Mouse (Mus musculus) liver, postnatal 0 days (tissue): Measurements from ENCODE around the gene Hoxb5. TPM values are rescaled to one million over a fixed set of nuclear protein-coding genes. Genes with fewer than 3 reads are reported as not detected.

ENCODE experiments used
- ATAC-seq: fragments of 200-750 bp; cut with Nextera tagmentation; 2 replicates; pipeline ENCODE4 v1.8.0; 2017; ENCODE audit warnings: mild to moderate bottlenecking, moderate library complexity
- DNase-seq: peaks from one replicate; pipeline ENCODE4 v3.0.0-alpha.2; 2016
- H3K27ac ChIP-seq: fragments of 300-500 bp; sonication (generic); 2 replicates; pipeline ENCODE4 v1.5.1; 2014; ENCODE audit warnings: antibody characterized with exemption, moderate library complexity, mild to moderate bottlenecking, low read depth
- H3K27me3 ChIP-seq: fragments of 300-500 bp; sonication (generic); 2 replicates; pipeline ENCODE4 v1.6.1; 2014; ENCODE audit warnings: low read length, control low read depth, mixed read lengths; ENCODE audit not compliant: insufficient read depth
- H3K36me3 ChIP-seq: fragments of 300-500 bp; sonication (generic); replicated peaks from 2 replicates; pipeline ENCODE4 v1.6.1; 2014; ENCODE audit warnings: mild to moderate bottlenecking, control low read depth, low read length, moderate library complexity, mixed read lengths; ENCODE audit not compliant: insufficient read depth
- H3K4me1 ChIP-seq: fragments of 300-500 bp; sonication (generic); 2 replicates; pipeline ENCODE4 v1.6.1; 2014; ENCODE audit warnings: antibody characterized with exemption, mild to moderate bottlenecking, control low read depth; ENCODE audit not compliant: insufficient read depth
- H3K4me2 ChIP-seq: fragments of 300-500 bp; sonication (generic); 2 replicates; pipeline ENCODE4 v1.6.1; 2014; ENCODE audit warnings: low read depth, mild to moderate bottlenecking, low read length, moderate library complexity, mixed read lengths
- H3K4me3 ChIP-seq: fragments of 300-500 bp; sonication (generic); 2 replicates; pipeline ENCODE4 v1.5.1; 2014; ENCODE audit warnings: low read depth, low read length
- H3K9ac ChIP-seq: fragments of 300-500 bp; sonication (generic); replicated peaks from 2 replicates; pipeline ENCODE4 v1.6.1; 2014; ENCODE audit warnings: mild to moderate bottlenecking, moderate library complexity
- H3K9me3 ChIP-seq: fragments of 300-500 bp; sonication (generic); 2 replicates; pipeline ENCODE4 v1.6.1; 2016; ENCODE audit warnings: mild to moderate bottlenecking, control low read depth, low read length, mixed read lengths
- CTCF ChIP-seq: sonication (generic); IDR thresholded peaks from 2 replicates; pipeline ENCODE4 v1.5.1; 2016; ENCODE audit warnings: antibody characterized with exemption, low read depth
- EP300 ChIP-seq: IDR thresholded peaks from 2 replicates; pipeline ENCODE4 v1.6.1; 2016; ENCODE audit warnings: antibody characterized with exemption, low read depth, mild to moderate bottlenecking
- WGBS: fragments of 180-500 bp; shearing (Covaris S2); extraction: QIAGEN DNeasy Blood & Tissue Kit; methylation state at CpG from one replicate; pipeline ENCODE4 v1.1.7; 2014; ENCODE audit not compliant: insufficient replicate concordance; 5-methylcytosine and 5-hydroxymethylcytosine counted together
- polyA plus RNA-seq: library from polyadenylated mRNA; unstranded; fragments of >200 nt; fragmentation: Nextera tagmentation; extraction: Ambion mirVana; gene quantifications from 2 replicates; pipeline ENCODE4 v1.2.1, GENCODE M21; 2015

Hoxb5 gene
- polyA plus RNA-seq, 1 experiment from 2014 or later, result 0.75 TPM

DNA sequence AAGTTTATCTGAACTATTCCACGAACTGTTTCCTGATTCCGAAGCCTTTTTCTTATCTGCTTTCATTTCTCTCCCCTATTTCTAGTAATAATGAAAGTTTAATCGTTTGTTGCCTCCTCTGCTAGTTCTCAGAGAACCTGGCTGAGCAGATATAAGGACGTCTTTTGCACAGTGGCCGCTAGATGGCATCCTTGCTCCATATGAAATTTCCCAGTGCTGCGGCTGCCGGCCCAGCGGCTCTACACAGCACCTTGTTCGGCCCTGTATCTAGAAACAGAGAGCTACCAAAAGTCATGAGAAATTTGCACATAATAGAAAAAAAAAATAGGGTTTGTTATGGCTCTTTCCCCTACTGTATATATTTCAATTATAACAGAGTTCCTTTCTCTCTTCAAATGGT lies 24.4 kb upstream of the Hoxb5 start:
- no peak overlapping the region for H3K9ac ChIP-seq
- peak; percentile 84 for TF ChIP-seq CTCF
- no peak for TF ChIP-seq EP300
- H3K4me3 ChIP-seq, result no peak overlapping the region
- no peaks in the 10 kb centered on the region for H3K9me3 ChIP-seq
- ATAC-seq (peak; percentile 48; the same call in 1 of the 2 replicates), DNase-seq (peak; percentile 86)
- H3K4me2 ChIP-seq, result no peak overlapping the region
- H3K27ac ChIP-seq, result no peak overlapping the region
- WGBS, result under 1% methylated on average over 9 of the region's 9 CpGs
- no peaks in the 10 kb centered on the region for H3K4me1 ChIP-seq
- no peaks in the 10 kb centered on the region for H3K36me3 ChIP-seq
- H3K27me3 ChIP-seq, result peaks cover 94% of the 10 kb centered on the region

DNA sequence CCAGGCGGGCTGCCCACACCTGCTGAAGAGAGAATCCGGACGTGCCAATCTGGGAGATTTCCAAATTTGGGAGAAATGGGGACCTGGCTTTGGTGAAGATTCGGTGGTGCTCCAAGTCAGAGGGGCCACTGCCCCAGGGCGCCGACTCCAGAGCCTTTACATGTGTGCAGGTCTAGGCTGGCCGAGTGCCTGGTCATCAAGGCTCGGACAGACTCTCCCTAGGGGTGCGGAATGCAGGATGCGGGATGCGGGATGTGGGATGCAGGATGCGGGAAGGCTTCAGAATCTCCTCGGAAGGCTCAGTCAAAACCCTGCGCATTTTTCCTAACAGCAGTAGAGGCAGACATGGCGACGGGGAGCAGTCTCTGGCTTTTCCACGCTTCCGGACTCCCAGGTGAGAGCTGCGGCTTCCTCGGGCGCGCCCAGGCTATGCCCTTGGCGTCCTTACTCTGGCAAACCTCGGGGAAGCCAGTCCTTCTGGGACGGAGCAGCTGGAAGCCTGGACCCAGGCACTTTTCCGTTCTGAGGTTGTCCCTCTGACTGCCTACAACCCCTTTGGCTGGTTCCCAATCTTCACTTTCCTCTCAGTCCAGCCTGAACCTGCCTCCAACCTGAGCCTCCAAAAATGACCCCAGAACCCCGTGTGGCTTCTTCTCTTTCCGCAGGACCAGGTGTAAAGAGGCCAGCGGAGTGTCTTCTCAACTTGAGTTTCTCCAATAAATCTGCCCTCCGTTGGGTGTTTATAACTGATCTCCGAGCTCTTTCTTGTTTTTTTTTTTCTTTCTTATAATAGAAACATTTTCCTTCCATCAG lies 23.5 kb upstream of the Hoxb5 start:
- Histone ChIP-seq H3K4me2 (no peak overlapping the region), H3K36me3 (no peaks in the 10 kb centered on the region), H3K27ac (no peak overlapping the region), H3K4me3 (no peak overlapping the region), H3K9ac (no peak overlapping the region), H3K27me3 (peaks cover 94% of the 10 kb centered on the region), H3K9me3 (no peaks in the 10 kb centered on the region), H3K4me1 (no peaks in the 10 kb centered on the region)
- ATAC-seq (no peak), DNase-seq (no peak)
- WGBS, result 5% methylated on average over 31 of the region's 31 CpGs
- TF ChIP-seq CTCF (no peak), EP300 (no peak)

DNA sequence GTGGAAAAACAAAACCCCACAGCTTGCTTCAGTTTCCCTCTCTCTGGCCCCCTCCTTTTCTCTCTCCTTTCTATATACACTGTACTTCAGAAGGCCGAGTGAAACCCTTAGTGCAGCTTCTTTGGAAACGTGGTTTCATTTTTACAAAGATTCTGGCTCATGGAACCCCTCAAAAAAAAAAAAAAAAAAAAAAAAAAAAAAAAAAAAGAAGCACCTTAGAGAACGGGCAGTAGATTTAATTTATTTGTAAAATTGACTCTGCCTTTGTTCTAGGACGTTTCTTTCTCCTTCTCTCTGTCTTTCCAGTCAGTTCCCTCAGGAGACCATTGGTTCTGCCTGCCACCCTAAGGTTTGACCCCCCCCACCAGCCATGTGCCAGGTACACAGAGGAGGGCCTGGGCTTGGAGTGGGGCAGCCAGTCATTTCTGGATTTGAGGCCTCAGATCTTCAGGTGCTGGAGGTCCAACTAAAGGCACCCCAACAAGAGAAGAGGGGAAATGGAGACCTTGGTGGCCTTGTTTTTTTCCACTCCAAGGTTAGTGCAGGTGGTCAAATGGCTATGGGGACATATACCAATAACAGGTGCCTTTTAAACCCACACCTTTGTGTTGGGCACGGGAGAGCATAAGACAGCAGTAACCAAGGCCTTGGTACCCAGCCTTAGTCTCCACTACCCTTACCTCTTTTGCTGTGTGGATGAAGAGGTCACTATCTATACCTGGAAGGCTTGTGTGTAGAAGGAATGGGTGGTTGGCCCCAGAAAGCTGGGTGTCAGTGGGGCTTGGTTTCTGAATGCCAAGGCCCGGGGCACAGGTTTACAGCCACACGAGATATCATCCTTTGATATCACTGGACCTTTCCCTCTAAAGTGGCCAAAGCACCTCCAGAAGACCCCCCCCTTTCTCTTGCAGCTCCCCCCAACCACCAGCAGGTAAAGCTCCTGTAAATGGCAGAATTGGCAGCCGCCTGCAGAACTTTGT lies 22.4 kb upstream of the Hoxb5 start:
- Histone ChIP-seq H3K9me3 (no peaks in the 10 kb centered on the region), H3K4me1 (no peaks in the 10 kb centered on the region), H3K4me3 (no peak overlapping the region), H3K9ac (no peak overlapping the region), H3K4me2 (no peak overlapping the region), H3K27me3 (peaks cover 94% of the 10 kb centered on the region), H3K27ac (no peak overlapping the region), H3K36me3 (no peaks in the 10 kb centered on the region)
- DNase-seq (no peak), ATAC-seq (no peak)
- TF ChIP-seq CTCF (no peak), EP300 (no peak)
- 17% methylated on average over 8 of the region's 8 CpGs for WGBS

DNA sequence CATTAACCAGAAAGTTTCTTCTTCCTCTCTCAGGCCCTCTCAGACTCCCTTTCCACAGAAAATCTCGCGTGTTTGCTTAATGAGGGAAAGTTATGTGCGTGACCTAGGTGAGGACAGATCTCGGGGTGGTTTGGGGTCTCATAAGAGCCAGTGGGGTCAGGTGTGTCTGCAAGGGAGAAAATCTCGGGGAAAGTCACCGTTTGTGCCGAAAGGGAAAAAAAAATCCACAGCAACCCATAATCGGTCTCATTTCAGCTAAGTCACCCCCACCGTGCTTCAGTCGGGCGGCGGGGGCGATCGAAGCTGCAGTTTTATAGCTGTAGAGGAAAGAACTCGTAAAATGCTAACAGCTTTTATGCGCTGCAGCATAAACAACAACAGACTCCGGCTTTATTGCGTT lies 21.7 kb upstream of the Hoxb5 start:
- Histone ChIP-seq H3K27me3 (peaks cover 94% of the 10 kb centered on the region), H3K4me2 (no peak overlapping the region), H3K36me3 (no peaks in the 10 kb centered on the region), H3K4me1 (no peaks in the 10 kb centered on the region), H3K9me3 (no peaks in the 10 kb centered on the region), H3K27ac (no peak overlapping the region), H3K4me3 (no peak overlapping the region), H3K9ac (no peak overlapping the region)
- DNase-seq (no peak), ATAC-seq (no peak)
- WGBS, result 8% methylated on average over 18 of the region's 18 CpGs
- TF ChIP-seq CTCF (no peak), EP300 (no peak)

DNA sequence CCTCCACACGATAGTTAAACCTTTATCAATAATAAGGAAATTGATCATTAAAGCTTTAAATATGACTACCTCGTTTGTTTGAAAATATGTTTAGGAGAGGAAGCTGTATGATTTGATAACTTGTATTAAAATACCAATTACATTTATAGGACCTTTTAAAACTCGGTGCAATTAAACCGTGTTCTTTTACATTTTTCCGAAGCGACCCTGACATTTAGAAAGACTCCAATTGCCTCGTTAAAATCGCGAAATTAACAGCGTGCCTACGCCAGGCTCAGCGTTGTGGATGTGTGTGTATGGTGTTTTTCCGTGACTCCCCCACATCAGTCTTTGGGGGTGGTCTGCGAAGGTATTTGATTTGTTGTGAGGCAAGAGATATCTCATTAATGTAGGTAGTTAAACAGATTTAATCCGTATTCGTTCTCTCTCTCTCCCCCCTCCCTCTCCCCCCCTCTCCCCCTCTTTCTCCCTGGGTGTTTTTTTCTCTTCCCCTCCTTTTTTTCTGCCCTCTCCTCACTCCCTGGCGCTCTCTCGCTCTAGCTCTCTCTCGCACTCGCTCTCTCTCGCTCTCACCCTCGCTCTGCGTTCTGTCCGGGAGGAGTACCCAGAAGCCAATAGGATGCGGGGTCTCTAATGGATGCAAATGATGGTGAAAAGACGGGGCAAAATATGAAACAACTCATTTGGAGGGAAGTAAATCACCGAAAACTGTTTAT lies 21.1 kb upstream of the Hoxb5 start, which contains the start of gene Hoxb8:
Gene Hoxb8, plus strand, starts transcription at position 51 of the 716 bp plus-strand sequence.
- 0 out of 2 replicates have a peak within 1 kb of the TSS, but pooled peaks have one; percentile 6 for H3K4me3 ChIP-seq
- H3K4me2 ChIP-seq, result no peak within 1 kb of the TSS
- H3K27me3 ChIP-seq, result peaks cover 94% of the 10 kb centered on the region

More for the DNA sequence above, 21.1 kb upstream of the Hoxb5 start, which contains the start of gene Hoxb8:
- DNase-seq, result no peak
- TF ChIP-seq CTCF, result no peak
- no peak for TF ChIP-seq EP300
- 2% methylated on average over 27 of the region's 27 CpGs for WGBS
- Histone ChIP-seq H3K9ac (no peak within 1 kb of the TSS), H3K9me3 (no peaks in the 10 kb centered on the region), H3K36me3 (no peaks in the 10 kb centered on the region), H3K27ac (no peak within 1 kb of the TSS), H3K4me1 (no peaks in the 10 kb centered on the region)
- ATAC-seq, result no peak
